Mouse (Mus musculus): ENCODE data around the gene P2ry6.

DNA sequence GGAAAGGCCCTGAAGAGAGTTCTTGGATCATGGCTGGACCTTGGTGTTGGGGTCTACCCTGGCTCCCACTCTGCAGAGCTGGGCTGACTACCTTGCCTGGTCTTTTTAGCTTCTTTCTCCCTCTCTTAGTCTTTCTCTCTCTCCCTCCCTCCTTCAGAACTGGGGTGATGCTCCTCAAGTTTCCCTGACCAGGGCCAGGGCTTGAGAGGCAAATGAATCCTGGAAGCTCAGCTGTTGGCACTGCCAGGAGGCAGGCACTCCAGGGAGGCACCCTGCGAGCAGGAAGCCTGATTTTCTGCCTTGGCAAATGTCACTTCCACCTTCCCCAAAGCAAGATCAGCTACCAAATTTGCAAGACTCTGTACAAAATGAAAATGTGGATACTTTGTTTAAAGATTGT, 40.5 kb upstream of the P2ry6 start:
- TF ChIP-seq USF1 (IDR thresholded peaks at IDR 0.05; ENCODE audit: low read depth): no peak
- TF ChIP-seq CTCF (IDR thresholded peaks at IDR 0.05; ENCODE audit: control insufficient read depth, insufficient read depth, insufficient read length): no peak
- no peak for TF ChIP-seq MAX (IDR thresholded peaks at IDR 0.05)
- no peak for TF ChIP-seq CEBPB (IDR thresholded peaks at IDR 0.05; ENCODE audit: low read depth)
- TF ChIP-seq MYOG (IDR thresholded peaks at IDR 0.05; ENCODE audit: control insufficient read depth, extremely low read depth, insufficient read length): no peak
